Mouse (Mus musculus) liver, embryonic 14 days (tissue): ENCODE results near the gene Pak6. TPM values are rescaled to one million over a fixed set of nuclear protein-coding genes. Genes with fewer than 3 reads are reported as not detected.

Source experiments
- polyA plus RNA-seq: library from polyadenylated mRNA; depleted of rRNA; stranded (reverse); fragments of >200 nt; gene quantifications from 2 replicates; pipeline ENCODE4 v1.2.3, GENCODE M21; 2012; rRNA removed

Gene Pak6
- polyA plus RNA-seq = 0.32 and 0.50 TPM in 2 replicates

DNA sequence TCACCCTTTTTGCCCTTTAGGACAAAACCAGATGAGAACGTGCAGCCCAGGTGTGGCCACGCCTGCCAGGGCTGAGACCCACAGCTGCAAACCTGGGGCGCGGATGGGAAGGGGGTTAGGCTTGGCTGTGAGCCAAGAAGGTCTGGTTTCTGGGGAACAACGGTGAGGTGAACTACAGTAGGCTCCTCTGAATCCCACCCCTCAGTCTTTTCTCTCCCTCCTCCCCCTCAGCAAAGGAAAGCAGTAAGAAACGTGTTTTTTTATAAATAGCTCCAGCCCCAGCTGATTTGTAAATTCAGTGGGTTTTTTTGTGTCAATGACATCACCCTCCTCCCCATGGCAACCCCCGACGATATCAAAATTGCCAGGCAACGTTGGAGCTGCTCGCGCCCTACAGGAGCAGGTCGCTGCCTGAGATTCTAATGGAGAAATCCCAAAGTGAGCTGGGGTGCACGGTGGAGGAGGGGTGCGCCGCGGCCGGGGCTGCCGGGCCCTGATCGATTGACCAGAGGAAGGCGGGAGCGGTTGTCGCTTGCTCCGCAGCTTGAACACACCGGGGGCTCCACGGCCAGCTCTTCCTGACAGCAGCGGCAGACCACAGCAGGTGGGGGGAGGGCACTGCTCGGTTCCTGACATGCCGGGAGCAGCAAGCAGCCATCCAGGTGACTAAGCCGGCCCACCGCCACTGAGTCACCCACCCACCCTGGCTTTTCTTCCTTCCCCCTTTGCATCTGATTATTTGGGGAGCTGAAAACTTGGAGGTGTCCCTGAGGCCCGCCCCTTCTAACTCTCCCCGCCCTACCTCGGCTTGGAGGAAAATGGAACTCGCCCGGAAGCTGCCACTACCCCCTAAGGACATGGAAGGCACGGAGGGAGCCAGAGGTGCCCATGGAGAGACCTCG, at the start of gene Pak6:
Gene Pak6, plus strand, starts transcription at position 402 of the 902 bp plus-strand sequence.

DNA sequence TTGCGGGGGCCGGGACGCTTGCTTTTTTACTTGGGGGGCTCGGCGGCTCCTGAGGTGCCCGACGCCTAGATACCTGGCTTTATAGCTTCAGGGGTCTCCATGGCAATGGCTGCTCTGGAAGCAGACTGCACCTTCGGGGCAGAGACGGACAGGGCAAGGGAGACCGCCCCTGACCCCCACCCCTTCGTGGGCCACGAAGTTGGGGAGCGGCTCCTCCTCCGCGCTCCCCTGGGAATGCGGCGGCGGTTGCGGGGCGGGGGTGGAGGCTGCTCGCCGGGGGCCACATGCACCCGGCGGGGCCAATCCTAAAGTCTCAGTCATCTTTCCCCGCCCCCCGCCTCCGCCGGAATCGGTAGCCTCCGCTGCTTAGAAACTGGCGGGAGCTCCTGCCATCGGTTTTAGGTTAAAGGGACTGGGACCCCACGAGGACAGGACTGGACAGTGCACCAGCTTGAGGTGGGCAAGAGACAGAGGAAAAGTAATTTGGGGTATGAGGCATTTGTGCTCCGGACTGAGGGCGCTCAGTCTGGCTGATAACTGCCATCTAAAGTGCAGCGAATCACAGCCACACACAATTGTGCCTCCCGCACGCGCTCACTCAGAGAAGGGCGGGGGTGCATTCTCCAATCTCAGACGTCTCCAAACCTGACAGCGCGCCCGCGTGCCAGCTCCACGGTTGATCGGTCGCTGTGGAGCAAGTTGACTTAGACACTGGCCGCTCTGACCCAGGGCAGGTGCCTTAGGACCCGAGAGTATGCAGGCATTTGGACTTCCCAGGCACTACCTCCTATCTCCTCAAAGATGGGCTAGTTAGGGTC, 41.0 kb downstream of the Pak6 start, which contains the start of gene Ankrd63:
Gene Ankrd63, minus strand, starts transcription at position 51 of the 818 bp plus-strand sequence.

DNA sequence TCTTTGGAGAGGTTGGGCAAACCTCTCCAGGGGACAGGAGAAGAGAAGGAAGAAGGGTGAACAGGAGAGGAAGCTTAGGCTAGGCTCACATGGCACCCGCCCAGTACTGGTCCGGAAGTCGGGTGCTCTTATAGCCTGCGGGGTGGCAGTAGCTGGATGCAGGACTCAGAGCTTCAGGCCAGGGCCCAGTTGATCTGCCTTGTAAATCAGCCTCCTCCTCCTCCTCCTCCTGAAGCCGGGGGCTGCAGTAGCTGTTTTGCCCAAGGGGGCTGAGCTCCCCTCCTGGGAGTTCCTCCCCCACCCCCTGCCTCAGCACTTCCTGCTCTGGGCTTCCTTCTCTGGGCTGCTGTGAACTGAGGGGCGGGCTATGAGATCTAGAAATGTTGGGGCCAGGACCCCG, 65.2 kb downstream of the Pak6 start, which contains the start of gene Plcb2:
Gene Plcb2, minus strand, starts transcription at position 102 of the 400 bp plus-strand sequence.

DNA sequence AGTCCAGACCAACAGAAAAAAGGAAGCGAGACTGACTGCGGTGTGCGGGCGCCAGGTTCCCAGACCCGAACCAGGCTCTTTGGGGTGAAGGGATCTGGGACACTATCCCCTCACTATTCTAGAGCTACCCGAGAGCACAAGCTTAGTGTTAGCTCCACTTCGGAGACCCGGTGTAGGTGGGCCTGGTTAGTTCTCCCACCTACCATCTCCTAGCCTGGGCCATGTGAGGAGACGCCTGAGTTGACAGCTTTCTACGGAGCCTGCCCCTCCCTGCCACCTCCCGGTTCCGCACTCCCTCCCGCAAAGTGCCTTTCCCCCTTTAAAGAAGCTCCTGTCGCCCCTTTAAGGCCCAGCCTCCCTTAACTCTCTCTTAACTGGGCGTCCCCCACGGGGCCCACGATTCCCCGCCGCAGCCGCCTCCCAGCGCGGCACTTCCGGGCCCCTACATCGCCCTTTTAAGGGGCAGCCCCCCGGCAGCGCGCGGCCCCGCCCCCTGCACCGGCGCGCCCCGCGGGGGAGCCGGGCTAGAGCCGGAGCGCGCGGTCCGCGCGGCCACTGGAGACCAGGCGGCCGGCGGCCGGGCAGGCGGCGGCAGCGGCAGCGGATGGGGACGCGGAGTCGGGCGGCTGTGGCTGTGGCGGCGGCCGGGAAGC, 82.3 kb downstream of the Pak6 start, which contains the start of gene Inafm2:
Gene Inafm2, plus strand, starts transcription at position 527 of the 653 bp plus-strand sequence.

Other genes with a start within 250 kb of the Pak6 start
- 65.6 and 68.7 TPM in 2 replicates for gene Srp14, start 183.6 kb upstream of the Pak6 start, polyA plus RNA-seq
- 0.83 and 0.85 TPM in 2 replicates for gene Bmf, start 113.6 kb upstream of the Pak6 start, polyA plus RNA-seq
- gene Bub1b, start 65.1 kb upstream of the Pak6 start, polyA plus RNA-seq = 34.7 and 37.0 TPM in 2 replicates
- gene Ankrd63, start 40.7 kb downstream of the Pak6 start, polyA plus RNA-seq = 0.05 and 0.07 TPM in 2 replicates
- gene Plcb2, start 65.1 kb downstream of the Pak6 start, polyA plus RNA-seq = 2.8 and 3.7 TPM in 2 replicates
- gene Inafm2, start 82.5 kb downstream of the Pak6 start, polyA plus RNA-seq = 5.4 and 6.3 TPM in 2 replicates
- 0.38 and 0.41 TPM in 2 replicates for gene Ccdc9b, start 99.4 kb downstream of the Pak6 start, polyA plus RNA-seq
- 0.08 TPM in 1 of 2 replicates, not detected in the other for gene Phgr1, start 109.5 kb downstream of the Pak6 start, polyA plus RNA-seq
- 0.18 and 0.23 TPM in 2 replicates for gene Disp2, start 116.4 kb downstream of the Pak6 start, polyA plus RNA-seq
- gene Knstrn, start 150.7 kb downstream of the Pak6 start, polyA plus RNA-seq = 53.8 and 63.8 TPM in 2 replicates
- 22.6 and 25.5 TPM in 2 replicates for gene Ivd, start 198.7 kb downstream of the Pak6 start, polyA plus RNA-seq
- 4.4 and 5.5 TPM in 2 replicates for gene Bahd1, start 237.1 kb downstream of the Pak6 start, polyA plus RNA-seq